Mouse (Mus musculus): ENCODE data around the gene Zfp553. TPM values are rescaled to one million over a fixed set of nuclear protein-coding genes. Genes with fewer than 3 reads are reported as not detected.

Gene Zfp553
- polyA plus RNA-seq, 1 experiment from 2014 or later = 58.8 TPM

- ATAC-seq (ENCODE audit: low FRiP score) = no peak
- Histone ChIP-seq H3K27ac (no peak overlapping the region), H3K4me1 (replicated peaks) (peaks cover under 1% of the 10 kb centered on the region; the same call in 1 of the 2 replicates), H3K27me3 (no peaks in the 10 kb centered on the region), H3K9ac (no peak overlapping the region), H3K9me3 (no peaks in the 10 kb centered on the region), H3K4me3 (no peak overlapping the region), H3K36me3 (no peaks in the 10 kb centered on the region), H3K4me2 (no peak overlapping the region)
- 96% methylated on average over 6 of the region's 6 CpGs for WGBS
Observed at GRCm38 (mm10) chr7:127224616-127225015, 8.2 kb upstream of the Zfp553 start.

- Histone ChIP-seq H3K4me2 (no peak overlapping the region), H3K36me3 (0 out of 2 replicates have a peak, but pooled peaks cover under 1% of the 10 kb centered on the region), H3K9me3 (no peaks in the 10 kb centered on the region), H3K27me3 (no peaks in the 10 kb centered on the region), H3K4me1 (replicated peaks) (peaks cover 8% of the 10 kb centered on the region), H3K9ac (no peak overlapping the region), H3K4me3 (no peak overlapping the region), H3K27ac (no peak overlapping the region)
- 88% methylated on average over 11 of the region's 11 CpGs for WGBS
- ATAC-seq (ENCODE audit: low FRiP score) = no peak
Observed at GRCm38 (mm10) chr7:127225147-127225995, 7.5 kb upstream of the Zfp553 start.

GRCm38 (mm10) chr7:127228615-127229303 is 4.1 kb upstream of the Zfp553 start:
- ATAC-seq (ENCODE audit: low FRiP score) = no peak
- Histone ChIP-seq H3K4me2 (no peak overlapping the region), H3K27ac (0 out of 2 replicates have a peak overlapping the region, but pooled peaks have one; percentile 1), H3K4me3 (no peak overlapping the region), H3K4me1 (replicated peaks) (peaks cover 25% of the 10 kb centered on the region), H3K9ac (no peak overlapping the region), H3K27me3 (no peaks in the 10 kb centered on the region), H3K9me3 (no peaks in the 10 kb centered on the region), H3K36me3 (0 out of 2 replicates have a peak, but pooled peaks cover 5% of the 10 kb centered on the region)
- WGBS = 72% methylated on average over 4 of the region's 4 CpGs

- H3K4me2 ChIP-seq = peak overlapping the region; percentile 87
- ATAC-seq (ENCODE audit: low FRiP score) = no peak
- no peaks in the 10 kb centered on the region for H3K27me3 ChIP-seq
- peaks cover 22% of the 10 kb centered on the region for H3K36me3 ChIP-seq
- peaks cover 42% of the 10 kb centered on the region for H3K4me1 ChIP-seq (replicated peaks)
- 0 out of 2 replicates have a peak overlapping the region, but pooled peaks have one; percentile 100 for H3K27ac ChIP-seq
- 67% methylated on average over 3 of the region's 3 CpGs for WGBS
- no peaks in the 10 kb centered on the region for H3K9me3 ChIP-seq
- peak overlapping the region; percentile 98 for H3K9ac ChIP-seq
- H3K4me3 ChIP-seq = peak overlapping the region; percentile 96
Observed at GRCm38 (mm10) chr7:127231376-127231775, 1.5 kb upstream of the Zfp553 start.

- H3K27ac ChIP-seq = peak overlapping the region; percentile 100
- no peaks in the 10 kb centered on the region for H3K27me3 ChIP-seq
- H3K9ac ChIP-seq = peak overlapping the region; percentile 98
- H3K4me1 ChIP-seq (replicated peaks) = peaks cover 42% of the 10 kb centered on the region
- peaks cover 29% of the 10 kb centered on the region for H3K36me3 ChIP-seq
- peak overlapping the region; percentile 87 for H3K4me2 ChIP-seq
- WGBS = 5% methylated on average over 20 of the region's 20 CpGs
- peak overlapping the region; percentile 96 for H3K4me3 ChIP-seq
- H3K9me3 ChIP-seq = no peaks in the 10 kb centered on the region
- no peak; the same call in 1 of the 2 replicates for ATAC-seq (ENCODE audit: low FRiP score)
Observed at GRCm38 (mm10) chr7:127231826-127232621, 837 bp upstream of the Zfp553 start.

GRCm38 (mm10) chr7:127233368-127233749 is 498 bp downstream of the Zfp553 start:
- H3K4me1 ChIP-seq (replicated peaks) = peaks cover 54% of the 10 kb centered on the region
- ATAC-seq (ENCODE audit: low FRiP score) = peak; percentile 57
- H3K27ac ChIP-seq = peak overlapping the region; percentile 100
- no peaks in the 10 kb centered on the region for H3K27me3 ChIP-seq
- peaks cover 42% of the 10 kb centered on the region for H3K36me3 ChIP-seq
- H3K4me3 ChIP-seq = peak overlapping the region; percentile 96
- H3K9me3 ChIP-seq = no peaks in the 10 kb centered on the region
- H3K9ac ChIP-seq = peak overlapping the region; percentile 98
- H3K4me2 ChIP-seq = peak overlapping the region; percentile 87
- under 1% methylated on average over 27 of the region's 27 CpGs for WGBS

- no peaks in the 10 kb centered on the region for H3K9me3 ChIP-seq
- peak overlapping the region; percentile 96 for H3K4me3 ChIP-seq
- H3K4me2 ChIP-seq = peak overlapping the region; percentile 87
- no peak for ATAC-seq (ENCODE audit: low FRiP score)
- peak overlapping the region; percentile 100 for H3K27ac ChIP-seq
- H3K27me3 ChIP-seq = no peaks in the 10 kb centered on the region
- peak overlapping the region; percentile 98 for H3K9ac ChIP-seq
- WGBS = 5% methylated on average over 9 of the region's 9 CpGs
- peaks cover 54% of the 10 kb centered on the region for H3K4me1 ChIP-seq (replicated peaks)
- peaks cover 46% of the 10 kb centered on the region for H3K36me3 ChIP-seq
Observed at GRCm38 (mm10) chr7:127233765-127234164, 904 bp downstream of the Zfp553 start.

GRCm38 (mm10) chr7:127234777-127235176 is 1.9 kb downstream of the Zfp553 start:
- H3K27ac ChIP-seq = no peak overlapping the region
- peaks cover 52% of the 10 kb centered on the region for H3K36me3 ChIP-seq
- H3K4me3 ChIP-seq = no peak overlapping the region
- H3K4me2 ChIP-seq = peak overlapping the region; percentile 87
- no peaks in the 10 kb centered on the region for H3K27me3 ChIP-seq
- H3K9ac ChIP-seq = no peak overlapping the region
- no peak for ATAC-seq (ENCODE audit: low FRiP score)
- no peaks in the 10 kb centered on the region for H3K9me3 ChIP-seq
- H3K4me1 ChIP-seq (replicated peaks) = peaks cover 52% of the 10 kb centered on the region
- WGBS = 94% methylated on average over 2 of the region's 2 CpGs

- no peaks in the 10 kb centered on the region for H3K27me3 ChIP-seq
- H3K9ac ChIP-seq = peak overlapping the region; percentile 94
- no peaks in the 10 kb centered on the region for H3K9me3 ChIP-seq
- H3K36me3 ChIP-seq = peaks cover 21% of the 10 kb centered on the region
- peak overlapping the region; percentile 82 for H3K4me2 ChIP-seq
- 53% methylated on average over 2 of the region's 2 CpGs for WGBS
- H3K4me1 ChIP-seq (replicated peaks) = peaks cover 31% of the 10 kb centered on the region
- peak overlapping the region; percentile 86 for H3K27ac ChIP-seq
- H3K4me3 ChIP-seq = peak overlapping the region; percentile 78
- ATAC-seq (ENCODE audit: low FRiP score) = no peak
Observed at GRCm38 (mm10) chr7:127243361-127243867, 10.6 kb downstream of the Zfp553 start.

GRCm38 (mm10) chr7:127243870-127244657 is 11.2 kb downstream of the Zfp553 start, which contains the start of gene Zfp771:
TSS of gene Zfp771 (plus strand) at chr7:127244274.
- Histone ChIP-seq H3K27me3 (no peaks in the 10 kb centered on the region), H3K36me3 (peaks cover 16% of the 10 kb centered on the region), H3K9me3 (no peaks in the 10 kb centered on the region), H3K27ac (peak within 1 kb of the TSS; percentile 86), H3K4me1 (replicated peaks) (peaks cover 31% of the 10 kb centered on the region), H3K4me3 (peak within 1 kb of the TSS; percentile 78), H3K4me2 (peak within 1 kb of the TSS; percentile 82), H3K9ac (peak within 1 kb of the TSS; percentile 94)
- ATAC-seq (ENCODE audit: low FRiP score) = peak; percentile 93
- 1% methylated on average over 53 of the region's 56 CpGs for WGBS

All from hindbrain, embryonic 13.5 days (tissue).